Mouse (Mus musculus) olfactory bulb, adult 2 months (tissue): ENCODE data around the gene Qsox1. TPM values are rescaled to one million over a fixed set of nuclear protein-coding genes. Genes with fewer than 3 reads are reported as not detected.

Source experiments
- H3K27ac ChIP-seq: fragments of 200-500 bp; 2 replicates; pipeline ENCODE4 v1.5.1; 2012; ENCODE audit warnings: low read depth, low read length; ENCODE audit not compliant: insufficient read depth
- H3K4me1 ChIP-seq: fragments of 200-500 bp; 2 replicates; pipeline ENCODE4 v1.6.1; 2012; ENCODE audit warnings: low read length; ENCODE audit not compliant: control insufficient read depth, insufficient read depth
- H3K4me3 ChIP-seq: fragments of 200-500 bp; 2 replicates; pipeline ENCODE4 v1.5.1; 2012; ENCODE audit warnings: mild to moderate bottlenecking, low read depth, low read length, moderate library complexity; ENCODE audit not compliant: insufficient read depth
- CTCF ChIP-seq: fragments of 200-500 bp; IDR thresholded peaks from 2 replicates; pipeline ENCODE4 v1.5.1; 2012; ENCODE audit warnings: low read depth, mild to moderate bottlenecking, low read length, moderate library complexity; ENCODE audit not compliant: insufficient read depth
- POLR2A ChIP-seq: fragments of 200-500 bp; IDR thresholded peaks from 2 replicates; pipeline ENCODE4 v1.6.1; 2012; ENCODE audit warnings: mild to moderate bottlenecking, low read depth, low read length, moderate library complexity; ENCODE audit not compliant: insufficient read depth
- WGBS: fragments of 180-500 bp; shearing (Covaris S2); methylation state at CpG from one replicate; pipeline ENCODE4 v1.1.7; 2018; 5-methylcytosine and 5-hydroxymethylcytosine counted together
- polyA plus RNA-seq: library from polyadenylated mRNA; stranded (reverse); fragments of >200 nt; gene quantifications from 2 replicates; pipeline ENCODE4 v1.2.4, GENCODE M21; 2012; ENCODE audit warnings: low replicate concordance; ENCODE audit not compliant: missing spikeins, insufficient read depth, insufficient read length

Gene Qsox1
- polyA plus RNA-seq, 1 experiment = not detected

DNA sequence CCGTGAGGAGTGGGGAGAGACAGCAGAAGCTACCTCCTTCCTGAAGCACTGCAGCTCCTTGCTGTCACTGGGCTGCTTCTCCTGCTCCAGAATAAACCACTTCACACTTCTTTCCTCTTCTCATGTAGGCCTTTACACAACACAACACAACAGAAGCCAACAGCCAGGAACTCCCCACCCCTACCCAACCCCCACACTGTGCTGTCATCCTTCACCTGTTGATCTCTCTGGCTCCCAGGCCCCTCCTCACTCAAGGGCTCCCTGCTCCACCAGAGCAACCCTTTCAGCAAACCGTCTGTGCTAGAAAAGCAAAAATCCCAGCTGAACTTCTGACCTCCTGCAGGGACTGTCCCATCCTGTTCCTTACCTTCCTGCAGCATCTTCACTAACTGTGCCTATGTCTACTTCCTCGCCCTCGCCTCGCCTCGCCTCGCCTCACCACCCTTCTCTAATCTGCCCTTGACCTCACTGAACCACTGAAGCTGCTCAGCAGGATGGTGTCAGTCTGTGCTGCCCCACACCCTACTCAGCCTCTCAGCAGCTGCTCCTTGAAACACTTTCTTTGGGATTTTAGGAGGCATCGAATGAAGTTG lies 15.1 kb upstream of the Qsox1 start:
- Histone ChIP-seq H3K27ac (no peak overlapping the region), H3K4me3 (no peak overlapping the region), H3K4me1 (no peaks in the 10 kb centered on the region)
- 78% methylated on average over 8 of the region's 8 CpGs for WGBS
- TF ChIP-seq POLR2A = no peak
- no peak for TF ChIP-seq CTCF

DNA sequence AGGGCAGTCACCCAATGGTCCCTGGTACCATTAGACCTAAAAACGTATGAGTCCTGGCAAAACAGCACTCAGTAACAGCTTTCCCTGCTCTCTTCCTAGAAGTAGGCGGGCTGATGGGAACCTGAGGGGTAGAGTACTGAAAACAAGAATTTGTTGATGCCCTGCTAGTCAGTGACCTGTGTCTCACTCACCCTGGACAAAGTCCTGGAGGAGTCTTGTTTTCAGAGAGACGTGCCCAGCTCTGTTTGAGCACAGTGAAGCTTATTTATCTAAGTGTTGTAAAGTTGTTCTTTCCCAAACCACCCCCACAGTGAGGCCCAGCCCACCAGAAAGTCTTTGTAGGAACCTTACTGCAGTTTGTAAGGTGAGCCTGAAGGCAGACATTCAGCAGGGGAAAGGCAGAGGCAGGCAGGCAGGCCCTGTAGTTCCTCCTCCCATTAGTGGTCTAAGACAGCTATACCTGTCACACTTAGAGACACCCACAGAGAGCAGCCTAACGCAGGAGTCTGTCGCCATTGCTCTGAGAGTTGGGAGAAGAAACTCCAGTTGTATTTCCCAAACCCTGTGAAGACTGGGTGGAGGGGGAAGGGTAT lies 14.2 kb upstream of the Qsox1 start:
- Histone ChIP-seq H3K4me3 (no peak overlapping the region), H3K27ac (no peak overlapping the region), H3K4me1 (no peaks in the 10 kb centered on the region)
- WGBS = 71% methylated on average over 5 of the region's 5 CpGs
- no peak for TF ChIP-seq CTCF
- no peak for TF ChIP-seq POLR2A

DNA sequence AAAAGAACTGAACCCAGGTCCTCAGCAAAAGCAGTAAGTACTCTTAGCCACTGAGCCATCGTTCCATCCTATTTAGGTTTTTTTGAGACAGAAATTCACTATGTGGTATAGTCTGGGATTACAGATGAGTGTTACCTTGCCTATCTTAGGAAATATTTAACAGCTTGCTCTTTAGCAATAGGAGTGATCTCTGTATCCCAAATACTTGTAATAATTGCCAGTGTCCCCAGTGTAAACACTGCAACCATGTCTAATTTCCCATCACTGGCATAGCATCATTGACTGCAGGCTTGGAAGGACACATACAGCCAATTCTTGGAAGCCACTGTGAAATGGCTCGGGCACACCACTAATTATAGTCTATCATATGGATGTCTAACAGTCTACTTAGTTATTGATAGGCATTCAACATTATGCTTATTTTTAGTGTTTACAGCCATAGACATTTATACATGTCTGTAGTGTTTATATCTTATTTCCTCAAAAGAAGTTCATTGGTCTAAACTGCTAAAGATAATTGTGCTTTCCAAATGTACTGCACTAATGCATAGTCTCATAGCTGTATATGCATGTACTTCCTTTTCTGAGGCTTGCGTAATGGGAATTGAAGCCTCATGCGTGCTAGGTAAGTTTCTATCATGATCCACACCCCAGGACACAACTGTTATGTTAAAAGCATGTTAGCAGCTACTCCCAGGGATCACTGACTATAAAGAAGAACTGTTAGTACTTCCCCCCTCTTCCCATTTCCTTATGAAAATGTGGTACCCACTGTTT lies 13.4 kb upstream of the Qsox1 start:
- no peak for TF ChIP-seq CTCF
- TF ChIP-seq POLR2A = no peak
- Histone ChIP-seq H3K4me3 (no peak overlapping the region), H3K4me1 (no peaks in the 10 kb centered on the region), H3K27ac (no peak overlapping the region)
- 83% methylated on average over 4 of the region's 4 CpGs for WGBS

DNA sequence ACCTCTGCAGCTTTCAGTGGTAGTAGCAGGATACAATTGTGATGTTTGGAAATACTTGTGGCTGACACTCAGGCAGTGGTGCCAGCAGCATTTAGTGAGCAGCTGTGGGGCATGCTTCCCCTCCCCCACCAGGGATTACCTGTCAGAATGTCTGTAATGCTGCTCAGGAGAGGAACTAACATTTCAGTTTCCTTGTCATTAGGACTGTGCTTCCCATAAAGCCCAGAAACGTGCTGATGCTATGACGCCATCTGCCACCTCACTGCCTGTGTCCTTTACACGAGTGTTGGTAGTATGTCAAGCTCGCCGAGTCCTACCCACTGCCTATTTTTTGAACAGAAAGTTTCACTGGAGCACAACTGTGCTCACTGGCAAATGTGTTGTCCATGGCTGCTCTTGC lies 8.0 kb upstream of the Qsox1 start:
- no peak overlapping the region for H3K27ac ChIP-seq
- H3K4me1 ChIP-seq = no peaks in the 10 kb centered on the region
- H3K4me3 ChIP-seq = no peak overlapping the region
- no peak for TF ChIP-seq POLR2A
- TF ChIP-seq CTCF = no peak
- 91% methylated on average over 5 of the region's 5 CpGs for WGBS

- Histone ChIP-seq H3K27ac (no peak overlapping the region), H3K4me3 (no peak overlapping the region), H3K4me1 (peaks cover 3% of the 10 kb centered on the region)
- no peak for TF ChIP-seq POLR2A
- no peak for TF ChIP-seq CTCF
- WGBS = 54% methylated on average over 2 of the region's 2 CpGs
Observed at GRCm38 (mm10) chr1:155816167-155816566, 3.5 kb upstream of the Qsox1 start.

- Histone ChIP-seq H3K27ac (no peak overlapping the region), H3K4me3 (peak overlapping the region; percentile 86), H3K4me1 (peaks cover 10% of the 10 kb centered on the region)
- WGBS = 3% methylated on average over 22 of the region's 22 CpGs
- TF ChIP-seq POLR2A = no peak
- TF ChIP-seq CTCF = no peak
Observed at GRCm38 (mm10) chr1:155811995-155812580, 601 bp downstream of the Qsox1 start.

DNA sequence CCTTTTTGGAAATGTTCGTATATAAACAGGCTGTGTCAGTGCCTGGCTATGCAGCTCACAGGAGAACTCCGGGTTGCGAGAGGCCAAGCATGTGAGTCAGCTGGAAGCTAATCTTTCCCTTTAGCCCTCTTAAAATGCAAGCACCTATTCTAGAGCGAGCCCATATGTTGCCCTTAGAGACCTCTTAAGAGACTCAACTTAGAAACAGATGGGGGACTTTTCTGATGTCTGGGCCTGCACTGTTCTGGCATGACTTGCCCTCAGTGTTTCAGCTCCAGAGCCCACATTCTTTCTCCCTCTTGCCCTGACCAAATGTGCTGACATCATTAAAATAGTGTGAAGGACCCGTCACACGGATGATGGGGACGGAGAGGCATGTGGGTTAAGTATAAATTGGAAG lies 2.1 kb downstream of the Qsox1 start:
- Histone ChIP-seq H3K4me3 (no peak overlapping the region), H3K4me1 (peaks cover 10% of the 10 kb centered on the region), H3K27ac (no peak overlapping the region)
- WGBS = 73% methylated on average over 7 of the region's 7 CpGs
- TF ChIP-seq CTCF (no peak), POLR2A (no peak)

DNA sequence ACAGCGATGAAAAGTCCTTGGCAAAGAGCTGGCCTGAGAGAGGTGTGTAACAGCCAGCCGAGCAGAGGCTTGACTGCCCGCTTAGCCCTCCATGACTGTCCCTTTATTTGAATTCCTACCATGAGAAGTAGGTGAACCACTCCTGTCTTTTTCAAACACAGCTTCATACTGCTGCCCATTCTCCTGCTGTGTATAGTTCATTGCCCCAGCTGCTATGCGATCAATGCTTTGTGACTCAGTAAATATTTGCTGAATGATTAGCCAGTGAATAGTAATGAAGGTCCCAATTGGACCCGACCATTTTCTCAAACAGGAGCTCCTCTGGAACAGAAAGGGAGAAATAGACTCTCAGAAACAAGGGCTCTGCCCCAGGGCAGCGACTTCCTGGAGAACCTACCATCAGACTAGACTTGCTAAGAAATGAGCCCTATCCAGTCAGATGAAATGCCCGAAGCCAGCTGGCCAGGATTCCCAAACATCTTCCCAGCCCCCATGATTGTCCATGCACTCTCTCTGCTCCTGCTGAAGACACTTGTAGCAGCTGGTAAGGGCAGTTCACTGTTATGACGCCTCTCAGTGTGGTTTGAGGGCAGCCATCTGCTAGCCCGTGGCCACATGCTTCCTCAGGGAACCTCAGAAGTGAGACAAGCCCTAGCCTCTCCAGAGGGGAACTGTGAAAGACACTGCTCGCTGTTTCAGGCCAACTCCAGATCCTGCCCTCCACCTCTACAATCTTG lies 2.8 kb downstream of the Qsox1 start:
- peaks cover 10% of the 10 kb centered on the region for H3K4me1 ChIP-seq
- WGBS = 71% methylated on average over 10 of the region's 10 CpGs
- no peak overlapping the region for H3K4me3 ChIP-seq
- no peak overlapping the region for H3K27ac ChIP-seq
- TF ChIP-seq CTCF (no peak), POLR2A (no peak)

GRCm38 (mm10) chr1:155808261-155808660 lies 4.4 kb downstream of the Qsox1 start:
- Histone ChIP-seq H3K4me1 (peaks cover 10% of the 10 kb centered on the region), H3K27ac (no peak overlapping the region), H3K4me3 (no peak overlapping the region)
- WGBS = 100% methylated on average over 4 of the region's 4 CpGs
- TF ChIP-seq POLR2A (no peak), CTCF (no peak)
